Mouse (Mus musculus) spleen, postnatal 14 days (tissue): Measurements from ENCODE around the gene Il25.
"Not testable (repeated sequence)": the region's sequence is repeated elsewhere in the genome, so short reads cannot be mapped to it uniquely, and the experiment has no call there.

Experiments
- DNase-seq, 2 experiments: peaks; one replicate each; pipeline ENCODE4 v3.0.0; 2021 to 2022; ENCODE audit warnings: low spot score in 2 of 2

Il25 gene

DNA sequence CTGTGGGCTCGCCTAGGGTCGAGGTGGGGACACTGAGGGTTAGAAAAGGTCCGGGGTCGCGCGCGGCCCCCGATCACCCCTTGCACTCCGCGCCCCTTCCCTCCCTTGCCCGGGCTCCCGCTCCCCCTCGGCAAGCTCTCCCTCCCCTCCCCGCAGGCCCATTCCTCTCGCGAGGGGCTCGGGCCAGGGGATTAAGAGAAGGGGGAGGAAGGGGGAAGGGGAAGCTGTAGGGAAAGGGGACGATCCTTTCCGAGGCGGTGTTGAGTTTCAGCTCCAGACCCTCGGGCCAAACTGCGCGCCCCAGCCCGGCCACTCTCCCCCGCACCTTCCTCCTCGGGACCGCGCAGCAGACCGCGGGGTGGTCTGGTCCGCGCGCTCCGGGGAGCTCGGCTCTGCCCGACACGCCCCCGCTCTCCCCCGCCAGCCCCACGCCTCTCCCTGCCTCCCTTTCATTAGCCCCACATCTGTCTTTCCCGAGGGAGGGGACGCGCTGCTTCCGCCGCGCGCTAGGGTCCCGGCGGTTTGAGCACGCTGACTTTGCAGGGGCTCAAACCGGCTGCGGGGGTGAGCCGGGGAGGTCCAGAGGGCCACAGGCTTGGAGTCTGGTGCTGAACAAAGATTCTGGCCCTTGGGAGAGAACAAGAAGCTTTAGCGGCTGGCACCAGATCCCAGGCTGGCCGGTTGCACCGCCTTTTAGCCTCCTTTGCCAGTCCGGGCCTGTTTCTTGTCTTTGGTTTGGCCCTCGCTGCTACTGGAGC lies 5.9 kb upstream of the Il25 start:
- no peak for DNase-seq

DNA sequence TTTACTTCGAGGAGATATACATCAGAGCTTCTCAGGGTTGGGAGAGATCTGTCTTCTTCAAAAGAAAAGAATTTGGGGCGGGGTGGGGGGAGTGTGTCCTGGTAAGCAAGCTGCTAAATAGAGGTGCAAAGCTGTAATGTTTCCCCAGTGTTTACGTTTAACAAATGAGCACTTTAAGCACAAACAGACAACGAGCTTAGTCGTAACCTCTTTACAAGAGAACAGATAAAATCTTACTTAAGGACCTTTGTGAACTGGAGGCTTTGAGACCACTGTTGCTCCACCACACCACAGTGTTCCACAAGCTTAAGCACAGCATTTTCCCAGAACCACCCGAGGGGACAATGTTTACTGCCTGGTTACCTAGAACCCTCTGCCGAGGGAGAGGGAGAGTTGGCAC lies 5.2 kb upstream of the Il25 start:
- no peak for DNase-seq

- DNase-seq, result no peak
Observed at GRCm38 (mm10) chr14:54929801-54930200, 2.7 kb upstream of the Il25 start.

GRCm38 (mm10) chr14:54930431-54930830 lies 2.1 kb upstream of the Il25 start:
- DNase-seq, result no peak

DNA sequence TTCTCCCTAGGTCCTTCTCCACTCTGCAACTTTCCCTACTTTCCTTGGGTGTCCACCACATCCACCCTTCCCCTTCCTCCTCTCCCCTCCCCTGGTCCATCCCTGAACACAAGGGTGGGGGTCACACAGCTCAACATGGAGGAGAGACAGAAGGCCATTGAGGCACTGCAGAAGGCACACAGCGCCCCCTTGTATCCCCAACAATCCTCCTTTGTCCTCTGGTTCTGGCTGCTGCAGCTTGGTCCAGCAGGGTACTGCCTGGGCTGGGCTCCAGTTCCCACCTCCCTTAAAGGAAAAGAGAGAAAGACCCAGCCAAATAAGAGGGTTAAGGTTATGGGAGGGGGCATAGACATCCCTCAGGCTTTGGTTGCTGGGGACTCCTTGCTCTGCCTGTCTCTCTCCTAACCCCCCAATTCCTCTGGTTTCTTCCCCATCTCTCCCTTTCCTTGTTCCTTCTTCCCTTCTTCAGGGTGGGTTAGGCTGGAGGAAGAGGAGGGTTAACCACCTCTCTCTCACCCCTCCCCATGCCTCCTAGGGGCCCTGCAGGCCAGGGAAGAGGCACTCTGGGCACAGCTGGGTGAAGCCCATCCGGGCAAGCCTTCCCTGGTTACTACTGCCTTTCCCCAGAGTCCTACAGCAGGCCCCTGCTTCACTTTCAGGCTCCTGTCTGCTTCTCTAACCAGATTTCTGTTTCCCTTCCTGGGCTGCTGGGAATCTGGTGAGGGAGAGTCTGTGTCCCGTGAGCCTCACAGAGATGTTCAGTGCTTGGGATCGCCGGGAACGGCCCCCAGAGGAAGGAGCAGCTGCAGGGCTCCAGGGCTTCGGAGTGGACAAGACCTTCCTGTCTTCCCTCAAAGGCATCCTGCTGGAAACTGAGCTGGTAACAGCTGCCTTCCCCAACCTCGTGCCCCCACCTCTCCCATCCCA lies 3.7 kb downstream of the Il25 start, which contains the start of gene Cmtm5:
Gene Cmtm5 (plus strand): TSS at position 358 of the 927 bp plus-strand sequence.
- no peak for DNase-seq

DNA sequence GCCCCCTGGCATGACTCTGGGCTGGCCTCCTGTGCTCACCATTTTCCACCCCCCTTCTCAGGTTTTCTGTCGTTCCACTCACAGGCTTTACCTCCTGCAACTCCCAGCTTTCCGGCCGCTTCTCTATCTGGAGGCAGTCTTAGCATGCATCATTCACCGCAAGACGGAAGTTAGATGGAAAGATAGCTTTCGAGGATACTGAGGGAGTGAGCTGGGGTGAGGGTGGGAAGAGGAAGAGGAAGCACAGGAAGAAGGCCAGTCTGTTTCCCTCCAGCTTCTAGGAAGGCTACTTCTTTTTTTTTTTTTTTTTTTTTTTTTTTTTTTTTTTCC lies 4.3 kb downstream of the Il25 start:
- no peak for DNase-seq

- DNase-seq, result no peak
Observed at GRCm38 (mm10) chr14:54937361-54938182, 5.1 kb downstream of the Il25 start.

GRCm38 (mm10) chr14:54938431-54939219 lies 6.1 kb downstream of the Il25 start:
- no peak for DNase-seq

DNA sequence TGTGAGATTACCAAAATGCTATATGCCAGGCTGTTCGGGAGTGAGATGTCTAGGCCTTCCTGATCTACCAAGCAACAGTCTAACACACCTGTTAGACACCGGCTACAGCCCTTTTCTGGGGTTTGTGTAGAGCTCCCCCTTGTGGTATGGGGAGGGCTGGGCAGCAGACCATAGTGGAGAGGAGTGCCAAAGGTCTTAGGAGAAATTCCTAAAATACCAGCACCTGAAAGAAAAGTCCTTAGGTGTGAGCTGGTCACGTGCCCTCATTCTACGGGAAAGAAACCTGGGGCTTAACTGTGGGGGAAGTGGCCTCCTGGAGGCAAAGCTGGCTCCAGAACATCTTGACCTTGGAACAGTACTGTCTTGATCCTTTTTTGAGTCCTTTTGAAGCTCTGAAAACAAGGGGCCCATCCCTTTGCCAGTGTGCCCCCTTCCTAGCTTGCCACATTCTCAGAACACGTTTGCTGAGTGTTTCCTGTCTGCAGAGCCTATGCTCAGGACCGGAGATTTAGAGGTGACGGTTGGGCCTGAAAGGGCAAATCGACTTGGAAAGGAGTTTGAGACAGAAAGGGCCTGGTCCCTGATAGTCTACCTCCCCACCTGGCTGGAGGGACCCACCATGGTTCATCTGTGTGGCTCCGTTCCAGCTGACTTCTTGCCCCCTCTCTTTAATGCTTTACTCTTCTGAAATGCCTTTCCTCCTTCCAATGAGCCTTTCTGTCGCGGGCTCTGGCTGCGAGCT lies 7.1 kb downstream of the Il25 start:
- DNase-seq, result peak in 1 of 2 experiments; percentile 43

DNA sequence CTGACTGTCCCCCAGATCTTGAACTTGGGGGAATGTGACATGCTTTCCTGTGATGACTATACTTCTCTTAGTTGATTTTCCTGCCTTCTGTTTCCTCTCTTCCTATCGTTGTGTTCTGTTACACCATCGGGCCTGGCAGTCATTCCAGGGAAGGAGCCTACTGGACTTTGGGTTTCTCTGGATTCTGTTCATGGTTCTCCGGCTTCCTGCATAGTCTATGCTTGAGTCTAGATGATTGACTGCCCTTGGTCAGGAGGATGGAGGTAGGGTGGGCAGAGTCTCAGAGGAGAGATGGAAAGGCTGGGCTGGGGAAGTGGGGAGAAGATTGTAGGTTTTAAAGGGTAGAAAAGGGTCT lies 7.7 kb downstream of the Il25 start:
- DNase-seq, result no peak

GRCm38 (mm10) chr14:54941024-54941978 lies 8.8 kb downstream of the Il25 start:
- no peak for DNase-seq

DNA sequence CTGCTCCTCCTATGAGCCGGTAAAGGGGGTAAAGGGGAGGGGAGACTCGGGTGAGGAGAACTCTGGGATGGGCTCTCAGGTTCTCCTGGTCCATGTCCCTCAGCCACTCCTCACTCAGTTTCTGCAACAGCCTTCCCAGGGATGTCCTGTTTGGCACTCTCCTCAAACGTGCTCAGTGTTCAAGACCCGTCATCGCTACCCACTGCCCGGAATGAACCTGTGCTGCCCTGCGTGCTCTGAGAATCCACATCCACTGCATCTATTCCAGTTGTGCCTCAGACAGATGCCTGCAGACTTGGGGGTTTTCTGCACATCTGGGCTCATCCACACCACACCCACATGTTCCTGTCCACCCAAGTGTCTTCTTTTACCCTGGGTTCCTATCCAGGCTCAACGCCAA lies 10.0 kb downstream of the Il25 start:
- no peak for DNase-seq

DNA sequence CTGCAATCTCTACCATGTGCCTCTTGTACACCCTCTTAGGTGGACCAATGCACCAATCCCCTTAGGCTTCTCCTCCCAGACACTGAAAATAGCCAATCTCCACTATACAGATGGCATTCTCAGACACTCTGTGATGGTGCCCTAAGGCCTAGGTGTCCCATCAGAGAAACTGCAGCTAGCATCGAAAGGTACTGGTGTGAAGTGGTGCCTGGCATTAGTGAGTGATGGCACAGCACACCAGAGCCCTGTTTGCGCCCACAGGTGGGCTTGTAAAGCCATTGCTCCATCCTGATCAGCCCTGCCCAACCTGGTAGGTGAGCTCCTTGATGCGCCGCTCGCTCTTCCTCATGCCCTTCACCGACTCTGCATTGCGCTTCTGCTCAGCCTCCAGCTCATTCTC lies 11.5 kb downstream of the Il25 start:
- DNase-seq, result no peak

DNA sequence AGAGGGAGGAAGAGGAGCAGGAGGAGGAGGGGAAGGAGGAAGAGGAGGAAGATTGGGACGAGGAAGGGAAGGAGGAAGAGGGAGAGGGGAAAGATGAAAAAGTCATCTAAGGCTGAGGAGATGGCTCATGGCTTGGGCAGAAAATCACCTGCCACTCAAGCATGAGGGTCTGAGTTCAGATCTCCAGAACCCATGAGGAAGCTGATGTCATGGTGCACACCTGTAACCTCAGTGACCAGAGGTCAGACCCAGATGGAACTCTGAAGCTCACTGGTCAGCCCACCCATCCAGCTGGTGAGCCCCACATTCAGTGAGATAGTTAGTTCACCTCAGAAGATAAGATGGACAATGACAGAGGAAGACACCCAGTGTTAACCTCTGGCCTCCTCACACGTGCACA lies 12.4 kb downstream of the Il25 start:
- no peak for DNase-seq

DNA sequence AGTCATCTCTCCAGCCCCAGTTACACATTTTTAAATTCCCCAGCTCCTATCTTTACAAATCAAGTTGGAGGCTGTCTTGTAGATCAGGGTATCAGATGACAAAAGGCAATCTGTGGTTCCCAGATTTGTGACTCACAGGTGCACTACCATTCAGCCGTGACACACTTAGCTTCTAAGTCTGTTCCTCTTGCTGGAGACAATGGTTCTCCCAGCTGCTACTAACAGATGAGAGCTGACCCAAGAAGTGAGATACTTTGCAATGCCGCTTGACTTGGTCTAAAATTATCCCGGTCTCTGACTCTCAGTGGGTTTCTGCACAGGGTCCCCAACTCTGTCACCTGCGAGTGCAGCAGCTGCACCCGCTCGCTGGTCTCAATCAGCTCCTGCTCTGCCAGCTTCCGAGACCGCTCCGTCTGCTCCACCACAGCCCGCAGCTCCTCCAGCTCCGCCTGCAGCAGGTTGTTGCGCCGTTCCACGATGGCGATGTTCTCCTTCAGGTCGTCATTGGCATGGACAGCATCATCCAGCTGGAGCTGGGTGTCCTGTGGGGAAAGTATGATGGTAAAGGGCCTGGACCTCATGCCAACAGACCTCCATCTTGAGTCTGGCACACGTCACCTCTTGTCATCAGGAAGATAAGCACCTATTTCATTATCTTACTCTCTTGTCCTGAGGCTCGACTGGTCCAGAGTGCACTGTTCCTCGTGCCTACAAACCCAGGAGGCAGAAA lies 13.6 kb downstream of the Il25 start:
- no peak for DNase-seq

- not testable (repeated sequence) for DNase-seq
Observed at GRCm38 (mm10) chr14:54947008-54947407, 14.5 kb downstream of the Il25 start.

DNA sequence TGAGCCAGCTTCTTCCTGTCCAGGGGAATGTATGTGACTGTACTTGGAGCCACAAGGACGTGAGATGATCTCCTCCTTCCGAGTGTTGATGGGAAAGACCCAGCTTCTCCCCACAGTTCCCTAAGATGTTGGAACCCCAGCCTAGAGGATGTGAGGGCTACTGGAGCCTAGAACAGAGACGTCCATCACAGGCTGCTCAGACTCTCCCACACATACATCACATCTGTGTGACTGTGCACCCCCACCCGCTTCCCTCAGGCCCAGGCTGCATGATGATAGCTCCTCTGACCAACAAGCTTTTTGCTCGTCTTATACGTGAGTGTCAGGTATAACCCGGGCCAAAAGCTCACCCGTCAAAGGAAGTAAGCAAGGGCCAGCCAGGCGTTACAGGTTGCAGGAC lies 16.3 kb downstream of the Il25 start:
- no peak for DNase-seq

DNA sequence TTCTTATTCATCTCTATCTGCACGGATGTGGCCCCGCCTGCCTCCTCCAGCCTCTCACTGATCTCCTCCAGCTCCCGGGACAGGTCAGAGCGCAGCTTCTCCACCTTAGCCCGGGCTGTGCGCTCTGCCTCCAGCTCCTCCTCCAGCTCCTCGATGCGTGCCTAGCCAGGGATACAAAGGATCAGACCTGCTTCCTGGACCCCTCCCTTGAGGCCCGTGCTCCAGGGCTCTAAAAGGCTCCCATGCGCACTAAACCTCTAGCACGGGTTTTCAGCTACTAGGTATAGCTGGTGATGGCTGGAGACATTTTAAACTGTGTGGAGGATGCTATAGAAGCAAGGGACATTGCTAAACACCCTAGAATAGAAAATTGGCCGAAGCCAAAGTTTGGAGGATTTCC lies 18.0 kb downstream of the Il25 start:
- DNase-seq, result no peak

DNA sequence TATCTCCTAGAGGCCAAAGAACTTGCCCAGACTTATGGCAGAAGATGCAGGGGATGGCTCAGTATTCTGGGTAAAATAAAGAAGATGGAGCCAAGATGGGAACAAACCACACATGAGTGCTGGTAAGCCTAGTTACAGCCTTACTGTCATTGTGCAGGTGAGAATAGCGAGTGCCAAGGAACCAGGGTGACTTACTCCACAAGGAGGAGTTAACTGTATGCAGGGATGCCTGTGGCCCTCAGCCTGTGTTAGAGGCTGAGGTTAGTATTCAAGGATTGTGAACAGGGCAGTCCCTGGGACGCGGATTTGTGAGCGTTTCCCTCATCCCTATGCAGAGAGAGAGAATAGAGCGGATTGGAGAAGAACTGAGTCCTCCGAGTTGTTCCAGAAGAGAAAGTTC lies 19.1 kb downstream of the Il25 start:
- no peak for DNase-seq
